Comparison of ENCODE assay signal across 28 mouse cellular contexts in the genomic region with DNA sequence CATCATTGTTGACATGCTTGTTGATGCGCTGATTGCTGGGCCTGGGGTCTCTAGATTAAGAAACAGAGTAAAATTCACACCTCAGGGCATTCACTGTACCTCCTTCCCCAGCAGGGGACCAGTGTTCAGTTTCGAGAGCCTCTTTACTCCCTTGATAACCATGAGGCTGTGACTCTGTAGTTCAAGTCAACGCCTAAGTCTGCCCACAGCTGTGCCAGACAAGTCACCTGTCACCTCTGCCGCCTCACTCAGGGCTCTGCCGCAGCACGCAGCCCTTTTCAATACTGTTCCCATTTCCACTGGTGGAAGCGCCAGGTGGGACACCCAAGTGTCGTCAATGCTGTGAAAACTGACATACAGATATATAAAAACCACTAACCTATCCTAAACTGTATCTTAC. TPM values are rescaled to one million over a fixed set of nuclear protein-coding genes. Genes with fewer than 3 reads are reported as not detected.
DNase-seq lines count a peak whose midpoint lies in the region; ATAC-seq lines count a peak whose summit lies in the region.
"Had no signal": no experiment of that assay in that cellular context is flagged by ENCODE, and none has a peak within 500 bp of the region (broad histone marks: within the 10 kb centered on the region; RNA-seq: fewer than 3 reads in every experiment).

No protein-coding gene starts in this region.

- DNase-seq in heart, embryonic 10.5 days (ENCODE audit: low spot score): peak; percentile 62
- DNase-seq in heart, postnatal 10 days: no peak
- DNase-seq in urinary bladder, adult 2 months (ENCODE audit: low spot score): peak; percentile 13
- DNase-seq in urinary bladder, postnatal 36 days (ENCODE audit: low spot score in 2 of 2): no peak
- DNase-seq in testis, postnatal 14 days (ENCODE audit: low spot score): no peak
- DNase-seq: adrenal gland, postnatal 25 days; cerebellum, adult 2 months; gastrocnemius, postnatal 14 days; kidney, adult 18-20 months; kidney, postnatal 36 days; liver, embryonic 13.5 days; retina, postnatal 1 day; right cerebral cortex, postnatal 25 days; thymus, postnatal 36 days had no signal

- intact Hi-C loops in heart, postnatal 10 days (cut with DNase I): no loop called here

- H3K4me1 ChIP-seq in heart, embryonic 10.5 days: peaks cover 25% of the 10 kb centered on the region
- H3K4me1 ChIP-seq in midbrain, embryonic 13.5 days (replicated peaks): peaks cover 75% of the 10 kb centered on the region
- H3K4me1 ChIP-seq in midbrain, embryonic 15.5 days: peaks cover 64% of the 10 kb centered on the region

- no peaks in the 10 kb centered on the region for H3K9me3 ChIP-seq in heart, embryonic 10.5 days
- no peaks in the 10 kb centered on the region for H3K9me3 ChIP-seq in midbrain, embryonic 13.5 days
- H3K9me3 ChIP-seq in midbrain, embryonic 15.5 days: no peaks in the 10 kb centered on the region
- H3K9me3 ChIP-seq: forebrain, embryonic 13.5 days; kidney, embryonic 15.5 days; limb, embryonic 13.5 days; liver, embryonic 13.5 days; neural tube, embryonic 15.5 days had no signal

- no peak overlapping the region for H3K9ac ChIP-seq in midbrain, embryonic 13.5 days (replicated peaks)
- no peak overlapping the region for H3K9ac ChIP-seq in midbrain, embryonic 15.5 days
- H3K9ac ChIP-seq: forebrain, embryonic 13.5 days; heart, embryonic 12.5 days; kidney, embryonic 15.5 days; limb, embryonic 13.5 days; liver, embryonic 13.5 days; neural tube, embryonic 15.5 days had no signal

- 91% methylated on average over 8 of the region's 8 CpGs for WGBS in heart, embryonic 10.5 days
- WGBS in midbrain, embryonic 13.5 days: 92% methylated on average over 8 of the region's 8 CpGs
- WGBS in midbrain, embryonic 15.5 days: 88% methylated on average over 8 of the region's 8 CpGs

- H3K27me3 ChIP-seq in heart, embryonic 10.5 days (ENCODE audit: insufficient read depth, poor library complexity, severe bottlenecking): peaks cover 86% of the 10 kb centered on the region
- peaks cover 6% of the 10 kb centered on the region; the same call in 1 of the 2 replicates for H3K27me3 ChIP-seq in midbrain, embryonic 13.5 days
- no peaks in the 10 kb centered on the region for H3K27me3 ChIP-seq in midbrain, embryonic 15.5 days (replicated peaks)
- H3K27me3 ChIP-seq: forebrain, embryonic 13.5 days; liver, embryonic 13.5 days; neural tube, embryonic 15.5 days had no signal

- ATAC-seq in midbrain, embryonic 13.5 days: no peak
- ATAC-seq in midbrain, embryonic 15.5 days (replicated peaks): no peak
- ATAC-seq: CD4-positive, CD25-positive, alpha-beta regulatory T cell, adult 4 months; forebrain, embryonic 13.5 days; inflammation-experienced regulatory T-cells, adult 6 months had no signal

- H3K27ac ChIP-seq in heart, embryonic 10.5 days: no peak overlapping the region
- 0 out of 2 replicates have a peak overlapping the region, but pooled peaks have one; percentile 61 for H3K27ac ChIP-seq in midbrain, embryonic 13.5 days
- no peak overlapping the region for H3K27ac ChIP-seq in midbrain, embryonic 15.5 days
- H3K27ac ChIP-seq: hindbrain, embryonic 14.5 days; left cerebral cortex, adult 2 months; limb, embryonic 13.5 days; liver, embryonic 13.5 days; macrophage had no signal

- H3K36me3 ChIP-seq in heart, embryonic 10.5 days: peaks cover 6% of the 10 kb centered on the region; the same call in 1 of the 2 replicates
- peaks cover 15% of the 10 kb centered on the region for H3K36me3 ChIP-seq in midbrain, embryonic 13.5 days
- H3K36me3 ChIP-seq in midbrain, embryonic 15.5 days (replicated peaks): no peaks in the 10 kb centered on the region
- H3K36me3 ChIP-seq: heart, embryonic 12.5 days; limb, embryonic 13.5 days; neural tube, embryonic 15.5 days had no signal

- H3K4me3 ChIP-seq in heart, embryonic 10.5 days: no peak overlapping the region
- H3K4me3 ChIP-seq in midbrain, embryonic 13.5 days (replicated peaks): no peak overlapping the region
- no peak overlapping the region for H3K4me3 ChIP-seq in midbrain, embryonic 15.5 days
- H3K4me3 ChIP-seq: erythroblast, embryonic 14.5 days; forebrain, embryonic 13.5 days; heart, embryonic 12.5 days; kidney, embryonic 15.5 days; layer of hippocampus, adult 2 months; left cerebral cortex, adult 2 months; limb, embryonic 13.5 days; liver, embryonic 13.5 days; neural tube, embryonic 15.5 days had no signal

- H3K4me2 ChIP-seq in midbrain, embryonic 13.5 days (replicated peaks): no peak overlapping the region
- no peak overlapping the region for H3K4me2 ChIP-seq in midbrain, embryonic 15.5 days
- H3K4me2 ChIP-seq: forebrain, embryonic 13.5 days; heart, embryonic 12.5 days; hindbrain, embryonic 14.5 days; kidney, embryonic 15.5 days; limb, embryonic 13.5 days; liver, embryonic 13.5 days; neural tube, embryonic 15.5 days had no signal

RNA-seq across cellular contexts. Expression of gene Ccdc88c, which starts 6.5 kb away (rescaled TPM):
- polyA plus RNA-seq in heart, embryonic 10.5 days (2016; fragmentation: Nextera tagmentation; extraction: Ambion mirVana): 2.3 and 4.4 TPM in 2 replicates
- 10 to 100 TPM; 11.9 to 13.2 TPM for total RNA-seq in heart, postnatal 10 days (2021)
- polyA plus RNA-seq in midbrain, embryonic 13.5 days (2015; fragmentation: Nextera tagmentation; extraction: Ambion mirVana): 15.6 and 16.5 TPM in 2 replicates
- polyA plus RNA-seq in midbrain, embryonic 15.5 days (2015; fragmentation: Nextera tagmentation; extraction: Ambion mirVana): 14.6 and 15.8 TPM in 2 replicates
- 14.3 and 23.3 TPM in 2 replicates for polyA plus RNA-seq in urinary bladder, adult 2 months (2012; rRNA removed)

Comparison
In these comparisons a context has a peak if more than half of its experiments do, and no peak if none do; other contexts are left out.
1. DNase-seq: peak in heart, embryonic 10.5 days (single experiment) and urinary bladder, adult 2 months (single experiment); none in heart, postnatal 10 days (0 of 2), urinary bladder, postnatal 36 days (0 of 2) and testis, postnatal 14 days (single experiment).